Mouse (Mus musculus) WW6 (cell line): ENCODE measurements around the gene Zfp804a.

Experiments
- DNase-seq: peaks from one replicate; pipeline ENCODE4 v3.0.0-alpha.2; 2013; ENCODE audit warnings: low read depth, low spot score

Gene Zfp804a

DNA sequence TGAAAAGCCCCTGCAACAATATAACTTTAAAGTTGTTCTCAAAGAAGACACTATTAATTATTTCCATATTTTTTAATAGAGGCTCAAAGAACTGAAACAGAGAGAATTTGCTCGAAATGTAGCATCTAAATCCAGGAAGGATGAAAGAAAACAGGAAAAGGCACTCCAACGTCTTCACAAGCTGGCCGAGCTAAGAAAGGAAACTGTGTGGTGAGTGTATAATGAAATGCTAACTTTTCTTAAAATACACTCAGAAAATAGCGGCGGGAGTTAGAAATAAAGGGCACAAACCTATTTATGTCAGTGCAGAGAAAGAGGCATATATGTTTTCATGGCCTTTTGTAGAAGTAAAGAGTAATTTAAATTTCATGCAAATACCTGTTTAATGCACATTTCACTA is 200.4 kb downstream of the Zfp804a start:
- DNase-seq: no peak

GRCm38 (mm10) chr2:82282591-82283269 is 229.7 kb downstream of the Zfp804a start:
- DNase-seq: no peak

GRCm38 (mm10) chr2:82294932-82295493 is 242.0 kb downstream of the Zfp804a start:
- no peak for DNase-seq
